In the genomic region with DNA sequence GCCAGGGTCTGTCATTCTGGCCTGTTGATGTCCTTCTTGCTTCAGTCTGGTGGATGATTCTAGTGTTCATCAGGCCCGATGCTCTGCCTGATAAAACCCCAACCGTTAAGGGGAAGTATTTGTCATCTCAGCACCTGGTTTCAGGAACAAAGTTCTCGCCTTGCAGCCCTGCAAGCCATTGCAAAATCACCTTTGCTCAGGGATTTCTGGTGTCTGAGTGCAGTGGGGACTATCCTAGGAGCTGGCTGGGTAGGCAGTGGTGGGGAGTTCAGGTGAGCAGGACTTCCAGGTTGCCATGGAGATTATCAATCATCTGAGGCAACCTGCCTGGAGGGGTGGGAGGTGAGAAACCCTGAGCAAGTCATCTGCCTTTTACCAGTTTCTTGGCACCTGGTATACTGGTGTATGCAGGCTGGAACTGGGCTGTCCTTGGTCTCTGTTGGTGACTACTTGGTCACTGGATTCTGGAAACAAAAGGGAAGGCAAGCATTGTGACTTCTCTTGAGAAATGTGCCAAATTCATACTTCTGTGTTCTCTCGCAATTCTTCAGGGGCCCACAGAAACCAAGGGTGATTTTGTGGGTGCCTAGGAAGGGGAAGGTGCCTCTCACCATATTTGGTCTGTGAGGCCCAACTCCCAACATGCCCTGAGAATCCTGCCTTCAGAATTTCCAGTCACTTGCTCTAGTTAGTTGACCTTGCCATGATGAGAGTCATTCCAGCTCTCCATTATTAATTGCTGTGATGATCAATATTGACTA, we compare ENCODE assay signal across 13 mouse cellular contexts.
A peak's percentile ranks its signal among the peaks of the same experiment; 100 is the strongest.
DNase-seq lines count a peak whose midpoint lies in the region; ATAC-seq and TF ChIP-seq lines count a peak whose summit lies in the region.
"Had no signal": no experiment of that assay in that cellular context is flagged by ENCODE, and none has a peak within 500 bp of the region (broad histone marks: within the 10 kb centered on the region; RNA-seq: fewer than 3 reads in every experiment).

No protein-coding gene starts in this region.

- DNase-seq in lung, embryonic 14.5 days, result no peak
- no peak for DNase-seq in lung, postnatal 10 days
- peak; percentile 56 for DNase-seq in induced T-regulatory cell, adult 2 months (ENCODE audit: low read depth)
- no peak for DNase-seq in gastrocnemius, postnatal 4 days (ENCODE audit: low spot score in 2 of 2)
- DNase-seq: cerebellum, adult 9-10 months; gastrocnemius, postnatal 14 days; liver, embryonic 13.5 days had no signal

- H3K4me2 ChIP-seq in lung, embryonic 14.5 days, result no peak overlapping the region
- H3K4me2 ChIP-seq in heart, embryonic 12.5 days, result no peak overlapping the region
- H3K4me2 ChIP-seq: embryonic facial prominence, embryonic 12.5 days; liver, embryonic 13.5 days; neural tube, embryonic 15.5 days had no signal

- no peaks in the 10 kb centered on the region for H3K36me3 ChIP-seq in lung, embryonic 14.5 days (ENCODE audit: insufficient read depth)
- H3K36me3 ChIP-seq in heart, embryonic 12.5 days, result no peaks in the 10 kb centered on the region
- H3K36me3 ChIP-seq: embryonic facial prominence, embryonic 12.5 days; liver, embryonic 13.5 days; neural tube, embryonic 15.5 days had no signal

- ATAC-seq in lung, embryonic 14.5 days (ENCODE audit: insufficient read depth), result no peak; the same call in 1 of the 2 replicates
- peak; percentile 17 for ATAC-seq in activated CD4-positive, CD25-positive, alpha-beta regulatory T cell, adult 4 months
- ATAC-seq in neutrophil, adult 5-6 weeks (ENCODE audit: extremely low read depth, insufficient number of reproducible peaks, low FRiP score, poor library complexity, severe bottlenecking), result peak; percentile 28
- ATAC-seq in heart, embryonic 12.5 days (ENCODE audit: insufficient number of reproducible peaks, low FRiP score), result no peak
- ATAC-seq: forebrain, embryonic 14.5 days had no signal

- no peak overlapping the region for H3K9ac ChIP-seq in lung, embryonic 14.5 days
- H3K9ac ChIP-seq in heart, embryonic 12.5 days, result no peak overlapping the region
- H3K9ac ChIP-seq: embryonic facial prominence, embryonic 12.5 days; liver, embryonic 13.5 days; neural tube, embryonic 15.5 days had no signal

- H3K4me1 ChIP-seq in lung, embryonic 14.5 days (ENCODE audit: insufficient read depth), result peaks cover 4% of the 10 kb centered on the region
- H3K4me1 ChIP-seq in heart, embryonic 12.5 days (replicated peaks), result peaks cover 24% of the 10 kb centered on the region

- H3K27me3 ChIP-seq in lung, embryonic 14.5 days (ENCODE audit: insufficient read depth, low read length), result no peaks in the 10 kb centered on the region
- H3K27me3 ChIP-seq in heart, embryonic 12.5 days (replicated peaks), result peaks cover 4% of the 10 kb centered on the region; the same call in 1 of the 2 replicates
- H3K27me3 ChIP-seq: embryonic facial prominence, embryonic 12.5 days; liver, embryonic 13.5 days; neural tube, embryonic 15.5 days had no signal

- WGBS in lung, embryonic 14.5 days, result 58% methylated on average over 4 of the region's 4 CpGs
- 66% methylated on average over 4 of the region's 4 CpGs for WGBS in heart, embryonic 12.5 days

- H3K27ac ChIP-seq in lung, embryonic 14.5 days (ENCODE audit: low read depth), result 0 out of 2 replicates have a peak overlapping the region, but pooled peaks have one; percentile 13
- H3K27ac ChIP-seq in heart, embryonic 12.5 days (ENCODE audit: poor library complexity, severe bottlenecking), result no peak overlapping the region
- H3K27ac ChIP-seq: embryonic facial prominence, embryonic 12.5 days; liver, embryonic 13.5 days; neural tube, embryonic 15.5 days had no signal

- no peak overlapping the region for H3K4me3 ChIP-seq in lung, embryonic 14.5 days (ENCODE audit: low read depth, low read length)
- no peak overlapping the region for H3K4me3 ChIP-seq in heart, embryonic 12.5 days
- H3K4me3 ChIP-seq: embryonic facial prominence, embryonic 12.5 days; liver, embryonic 13.5 days; neural tube, embryonic 15.5 days had no signal

- H3K9me3 ChIP-seq in lung, embryonic 14.5 days (ENCODE audit: low read depth, low read length), result peaks cover 5% of the 10 kb centered on the region; the same call in 1 of the 2 replicates
- 0 out of 2 replicates have a peak, but pooled peaks cover 3% of the 10 kb centered on the region for H3K9me3 ChIP-seq in heart, embryonic 12.5 days (replicated peaks)
- H3K9me3 ChIP-seq: embryonic facial prominence, embryonic 12.5 days had no signal

- no peak for TF ChIP-seq CTCF in lung, embryonic 14.5 days (IDR thresholded peaks at IDR 0.05; ENCODE audit: low read depth)

Comparison
In these comparisons a context has a peak if more than half of its experiments do, and no peak if none do; other contexts are left out.
1. ATAC-seq: peak in activated CD4-positive, CD25-positive, alpha-beta regulatory T cell, adult 4 months (single experiment) and neutrophil, adult 5-6 weeks (single experiment); none in lung, embryonic 14.5 days (single experiment) and heart, embryonic 12.5 days (single experiment).